Mouse (Mus musculus) embryonic facial prominence, embryonic 14.5 days (tissue): ENCODE measurements at regions not wholly inside any gene's neighbourhood (a gene's known extent, or its start where the extent isn't known, plus 50 kb on each side); places are given as distances from the start of the nearest gene placed in this dataset.
A peak's percentile ranks its signal among the peaks of the same experiment; 100 is the strongest.

Experiments
- ATAC-seq: fragments of 200-750 bp; cut with Nextera tagmentation; 2 replicates; pipeline ENCODE4 v1.8.0; 2017; ENCODE audit warnings: low read depth, moderate number of reproducible peaks, moderate TSS enrichment
- DNase-seq: peaks from one replicate; pipeline ENCODE4 v3.0.0-alpha.2; 2015; ENCODE audit warnings: low spot score
- H3K27ac ChIP-seq: fragments of 300-500 bp; sonication (generic); replicated peaks from 2 replicates; pipeline ENCODE4 v1.5.1; 2014; ENCODE audit warnings: low read depth, mild to moderate bottlenecking, low read length, moderate library complexity
- H3K27me3 ChIP-seq: fragments of 300-500 bp; sonication (generic); replicated peaks from 2 replicates; pipeline ENCODE4 v1.6.1; 2014; ENCODE audit warnings: low read length; ENCODE audit not compliant: control insufficient read depth, insufficient read depth
- H3K36me3 ChIP-seq: fragments of 300-500 bp; sonication (generic); 2 replicates; pipeline ENCODE4 v1.6.1; 2014; ENCODE audit warnings: low read length, mixed read lengths; ENCODE audit not compliant: control insufficient read depth, insufficient read depth
- H3K4me1 ChIP-seq: fragments of 300-500 bp; sonication (generic); 2 replicates; pipeline ENCODE4 v1.6.1; 2014; ENCODE audit warnings: antibody characterized with exemption, low read length; ENCODE audit not compliant: control insufficient read depth, insufficient read depth
- H3K4me2 ChIP-seq: fragments of 300-500 bp; sonication (generic); 2 replicates; pipeline ENCODE4 v1.6.1; 2014; ENCODE audit warnings: low read depth, mild to moderate bottlenecking, low read length, moderate library complexity, mixed read lengths
- H3K4me3 ChIP-seq: fragments of 300-500 bp; sonication (generic); 2 replicates; pipeline ENCODE4 v1.5.1; 2014; ENCODE audit warnings: low read depth, mild to moderate bottlenecking, low read length
- H3K9ac ChIP-seq: fragments of 300-500 bp; sonication (generic); 2 replicates; pipeline ENCODE4 v1.6.1; 2014; ENCODE audit warnings: low read depth, mild to moderate bottlenecking, low read length, moderate library complexity, mixed read lengths
- H3K9me3 ChIP-seq: fragments of 300-500 bp; sonication (generic); 2 replicates; pipeline ENCODE4 v1.6.1; 2016; ENCODE audit warnings: low read length; ENCODE audit not compliant: control insufficient read depth
- WGBS: fragments of 180-500 bp; shearing (Covaris S2); extraction: QIAGEN DNeasy Blood & Tissue Kit; methylation state at CpG from one replicate; pipeline ENCODE4 v1.1.7; 2014; 5-methylcytosine and 5-hydroxymethylcytosine counted together

DNA sequence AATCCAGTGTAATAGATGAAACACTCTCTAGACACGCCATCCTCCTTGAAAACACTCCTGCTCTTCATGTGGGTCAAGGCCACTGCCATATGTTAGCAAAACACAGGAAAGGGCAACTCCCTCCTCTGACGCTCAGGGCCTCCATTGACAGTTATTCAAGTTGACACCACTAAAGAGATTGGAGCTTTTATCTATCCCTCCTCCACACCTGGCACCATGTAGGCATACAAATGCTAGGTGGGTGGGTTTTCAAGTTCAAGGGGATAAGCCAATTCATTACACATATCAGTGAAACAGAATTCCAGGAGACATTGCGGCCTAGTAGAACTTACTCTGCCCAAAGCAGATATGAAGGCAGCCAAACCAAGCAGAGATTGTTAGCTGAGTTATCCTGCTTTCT is 331.0 kb downstream of the Tns1 start:
- no peak for DNase-seq
- no peaks in the 10 kb centered on the region for H3K27me3 ChIP-seq
- no peak for ATAC-seq
- WGBS, result 75% methylated on average over 3 of the region's 3 CpGs
- no peaks in the 10 kb centered on the region for H3K9me3 ChIP-seq
- H3K9ac ChIP-seq, result no peak overlapping the region
- H3K27ac ChIP-seq, result no peak overlapping the region
- H3K36me3 ChIP-seq, result no peaks in the 10 kb centered on the region
- H3K4me2 ChIP-seq, result no peak overlapping the region
- H3K4me1 ChIP-seq, result 0 out of 2 replicates have a peak, but pooled peaks cover 5% of the 10 kb centered on the region
- no peak overlapping the region for H3K4me3 ChIP-seq

DNA sequence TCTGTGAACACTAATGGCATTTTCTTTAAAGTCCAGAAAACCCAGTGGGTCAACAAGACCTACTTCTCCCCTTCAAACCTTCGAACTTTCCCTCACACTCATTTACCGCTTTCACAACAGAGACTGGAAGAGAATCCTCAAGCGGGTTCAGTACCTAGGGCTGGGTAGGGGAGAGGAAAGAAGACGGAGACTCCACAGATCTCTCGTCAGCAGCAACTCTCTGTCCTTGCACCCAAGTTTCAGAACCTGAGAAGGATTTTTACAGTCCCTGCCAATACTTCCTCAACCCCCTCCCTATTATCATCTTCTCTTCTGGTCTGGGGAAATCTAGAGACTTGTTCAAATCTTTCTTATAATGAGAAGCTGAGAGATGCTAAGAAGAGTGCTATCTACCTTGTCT is 331.9 kb downstream of the Tns1 start:
- Histone ChIP-seq H3K9me3 (no peaks in the 10 kb centered on the region), H3K9ac (no peak overlapping the region), H3K4me1 (0 out of 2 replicates have a peak, but pooled peaks cover 5% of the 10 kb centered on the region), H3K4me2 (no peak overlapping the region), H3K4me3 (no peak overlapping the region), H3K36me3 (no peaks in the 10 kb centered on the region), H3K27me3 (no peaks in the 10 kb centered on the region), H3K27ac (no peak overlapping the region)
- WGBS, result 90% methylated on average over 5 of the region's 5 CpGs
- DNase-seq (no peak), ATAC-seq (no peak)

DNA sequence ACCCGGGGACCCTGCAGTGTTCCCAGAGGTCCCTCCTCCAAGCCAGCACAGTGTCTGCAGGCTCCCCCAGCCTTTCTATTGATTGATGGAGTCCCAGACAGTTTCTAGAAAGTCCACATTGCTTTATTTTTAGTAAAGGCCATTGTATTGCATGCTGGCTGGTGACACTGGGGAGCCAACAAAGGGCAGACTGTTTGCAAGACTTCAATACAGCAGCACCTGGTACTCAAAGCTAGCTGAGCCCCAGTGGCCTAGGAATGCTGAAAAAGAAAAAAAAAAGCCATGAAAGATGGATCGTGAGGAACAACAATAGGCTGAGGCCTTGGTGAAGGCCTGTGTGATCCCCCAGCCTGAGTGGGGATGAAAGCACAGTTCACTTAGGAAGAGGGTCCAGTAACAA is 336.6 kb downstream of the Tns1 start:
- H3K9me3 ChIP-seq, result no peaks in the 10 kb centered on the region
- no peak for DNase-seq
- no peak for ATAC-seq
- H3K27ac ChIP-seq, result no peak overlapping the region
- no peak overlapping the region for H3K9ac ChIP-seq
- no peaks in the 10 kb centered on the region for H3K4me1 ChIP-seq
- no peak overlapping the region for H3K4me2 ChIP-seq
- H3K36me3 ChIP-seq, result no peaks in the 10 kb centered on the region
- WGBS, result 55% methylated on average over 2 of the region's 2 CpGs
- no peak overlapping the region for H3K4me3 ChIP-seq
- H3K27me3 ChIP-seq, result no peaks in the 10 kb centered on the region

DNA sequence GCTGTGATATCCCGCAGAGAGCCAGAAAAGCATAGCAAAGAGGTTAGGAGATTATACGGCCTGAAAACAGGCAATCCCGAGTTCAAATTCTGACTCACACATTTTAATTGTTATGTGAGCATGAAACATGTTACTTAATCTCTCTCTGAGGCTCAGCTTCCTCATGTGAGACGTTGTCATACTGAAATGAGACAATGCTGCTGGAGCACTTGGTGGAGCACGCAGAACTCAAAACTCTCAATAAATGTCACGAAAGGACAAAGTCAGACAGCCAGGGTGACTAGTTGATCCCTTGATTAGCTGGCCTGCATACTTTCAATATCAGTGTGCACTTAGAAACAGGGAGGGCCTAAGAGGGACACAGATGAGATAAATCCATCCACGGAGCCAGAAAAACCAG is 337.0 kb downstream of the Tns1 start:
- Histone ChIP-seq H3K4me1 (no peaks in the 10 kb centered on the region), H3K27me3 (no peaks in the 10 kb centered on the region), H3K4me2 (no peak overlapping the region), H3K9ac (no peak overlapping the region), H3K9me3 (no peaks in the 10 kb centered on the region), H3K27ac (no peak overlapping the region), H3K4me3 (no peak overlapping the region), H3K36me3 (no peaks in the 10 kb centered on the region)
- 77% methylated on average over 7 of the region's 7 CpGs for WGBS
- no peak for ATAC-seq
- DNase-seq, result no peak

DNA sequence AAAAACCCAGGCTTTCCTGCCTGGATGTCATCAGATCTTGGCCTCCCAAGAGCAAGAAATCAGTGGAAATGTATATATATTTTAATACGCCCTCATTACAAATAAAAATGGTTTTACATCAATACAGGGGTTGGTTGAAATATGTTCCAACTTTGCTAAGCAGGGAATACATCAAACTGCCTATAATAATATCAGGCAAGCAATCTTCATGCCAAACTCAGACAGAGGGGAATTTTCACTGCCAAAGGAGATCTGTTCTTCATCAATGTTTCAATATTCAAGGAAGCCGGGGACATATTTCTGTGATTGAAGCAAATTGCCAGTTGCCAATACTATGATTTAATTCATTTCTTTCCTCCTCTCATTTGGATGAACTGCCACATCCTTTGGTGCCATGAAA is 340.9 kb downstream of the Tns1 start:
- no peaks in the 10 kb centered on the region for H3K36me3 ChIP-seq
- 59% methylated on average over 2 of the region's 2 CpGs for WGBS
- no peak; the same call in 1 of the 2 replicates for ATAC-seq
- peak; percentile 76 for DNase-seq
- H3K27me3 ChIP-seq, result no peaks in the 10 kb centered on the region
- H3K4me2 ChIP-seq, result no peak overlapping the region
- no peak overlapping the region for H3K27ac ChIP-seq
- no peaks in the 10 kb centered on the region for H3K9me3 ChIP-seq
- H3K4me1 ChIP-seq, result no peaks in the 10 kb centered on the region
- no peak overlapping the region for H3K4me3 ChIP-seq
- no peak overlapping the region for H3K9ac ChIP-seq

DNA sequence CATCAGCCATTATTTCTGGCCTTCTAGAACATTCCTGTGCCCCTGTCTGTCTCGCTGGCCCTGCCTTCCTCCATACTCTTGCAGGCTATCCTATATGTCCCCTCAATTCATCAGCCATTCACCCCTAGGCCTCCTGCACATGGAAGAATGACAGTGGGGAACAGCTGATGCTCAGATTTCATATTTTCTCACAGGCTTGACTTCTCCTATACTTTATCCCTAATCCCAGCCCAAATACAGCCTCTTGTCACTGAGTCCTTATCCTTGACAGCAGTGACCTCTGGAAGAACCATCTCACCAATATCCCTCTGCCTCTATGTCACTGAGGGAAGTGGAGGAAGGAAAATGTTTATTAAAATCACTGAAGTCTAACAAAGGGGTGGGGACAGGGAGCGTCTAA is 341.4 kb downstream of the Tns1 start:
- no peaks in the 10 kb centered on the region for H3K4me1 ChIP-seq
- no peak overlapping the region for H3K9ac ChIP-seq
- 0 out of 2 replicates have a peak, but pooled peaks have one; percentile 6 for ATAC-seq
- DNase-seq, result no peak
- H3K4me2 ChIP-seq, result no peak overlapping the region
- 80% methylated on average over 2 of the region's 2 CpGs for WGBS
- no peak overlapping the region for H3K4me3 ChIP-seq
- no peaks in the 10 kb centered on the region for H3K36me3 ChIP-seq
- no peak overlapping the region for H3K27ac ChIP-seq
- no peaks in the 10 kb centered on the region for H3K27me3 ChIP-seq
- H3K9me3 ChIP-seq, result no peaks in the 10 kb centered on the region

DNA sequence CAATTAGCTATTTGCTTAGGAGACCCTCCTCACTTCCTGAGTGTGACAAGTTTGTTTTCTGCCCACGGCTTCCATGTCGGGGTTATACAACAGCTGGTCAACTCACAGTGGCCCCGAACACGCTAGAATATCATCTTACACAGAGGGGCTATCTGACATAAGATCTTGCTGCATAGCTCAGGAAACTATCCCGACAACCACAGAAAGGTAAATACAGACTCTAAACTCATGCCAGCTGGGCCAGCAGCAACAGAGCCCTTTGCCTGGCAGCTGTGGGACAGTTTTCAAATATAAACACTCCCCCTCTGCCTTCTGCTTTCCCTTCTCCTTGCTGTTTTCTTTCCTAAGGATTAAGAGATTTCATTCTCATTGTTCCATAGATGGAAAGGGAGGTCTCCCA is 352.5 kb downstream of the Tns1 start:
- Histone ChIP-seq H3K9me3 (no peaks in the 10 kb centered on the region), H3K27ac (peak overlapping the region; percentile 63; the same call in 1 of the 2 replicates), H3K4me2 (no peak overlapping the region), H3K9ac (no peak overlapping the region), H3K36me3 (no peaks in the 10 kb centered on the region), H3K4me1 (peaks cover 6% of the 10 kb centered on the region), H3K27me3 (no peaks in the 10 kb centered on the region), H3K4me3 (no peak overlapping the region)
- DNase-seq, result peak; percentile 88
- 6% methylated on average over 5 of the region's 5 CpGs for WGBS
- ATAC-seq, result peak; percentile 79

DNA sequence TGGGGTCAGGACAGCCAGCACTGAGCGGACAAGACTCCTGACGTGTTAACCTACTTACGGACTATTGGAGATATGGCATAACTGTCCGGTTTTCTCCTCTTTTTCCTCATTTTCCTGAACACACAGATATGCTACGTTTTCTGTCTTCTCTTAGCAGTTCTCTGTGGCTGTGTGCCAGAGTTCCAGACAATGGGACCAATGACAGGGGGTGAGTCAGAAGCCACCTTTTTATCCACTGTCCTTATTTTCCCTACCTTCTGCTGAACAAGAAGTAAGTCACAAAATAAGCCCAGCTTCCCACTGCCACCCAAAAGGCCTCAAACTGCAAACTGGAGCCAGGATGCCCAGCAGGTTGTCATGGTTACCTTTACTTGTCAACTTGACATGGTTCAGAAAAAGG is 353.6 kb downstream of the Tns1 start:
- H3K4me3 ChIP-seq, result no peak overlapping the region
- no peaks in the 10 kb centered on the region for H3K27me3 ChIP-seq
- H3K4me1 ChIP-seq, result peaks cover 6% of the 10 kb centered on the region
- no peak overlapping the region for H3K9ac ChIP-seq
- 87% methylated on average over 5 of the region's 5 CpGs for whole genome bisulfite sequencing
- no peak overlapping the region for H3K4me2 ChIP-seq
- H3K9me3 ChIP-seq, result no peaks in the 10 kb centered on the region
- H3K36me3 ChIP-seq, result no peaks in the 10 kb centered on the region
- ATAC-seq (no peak), DNase-seq (no peak)
- H3K27ac ChIP-seq, result no peak overlapping the region

DNA sequence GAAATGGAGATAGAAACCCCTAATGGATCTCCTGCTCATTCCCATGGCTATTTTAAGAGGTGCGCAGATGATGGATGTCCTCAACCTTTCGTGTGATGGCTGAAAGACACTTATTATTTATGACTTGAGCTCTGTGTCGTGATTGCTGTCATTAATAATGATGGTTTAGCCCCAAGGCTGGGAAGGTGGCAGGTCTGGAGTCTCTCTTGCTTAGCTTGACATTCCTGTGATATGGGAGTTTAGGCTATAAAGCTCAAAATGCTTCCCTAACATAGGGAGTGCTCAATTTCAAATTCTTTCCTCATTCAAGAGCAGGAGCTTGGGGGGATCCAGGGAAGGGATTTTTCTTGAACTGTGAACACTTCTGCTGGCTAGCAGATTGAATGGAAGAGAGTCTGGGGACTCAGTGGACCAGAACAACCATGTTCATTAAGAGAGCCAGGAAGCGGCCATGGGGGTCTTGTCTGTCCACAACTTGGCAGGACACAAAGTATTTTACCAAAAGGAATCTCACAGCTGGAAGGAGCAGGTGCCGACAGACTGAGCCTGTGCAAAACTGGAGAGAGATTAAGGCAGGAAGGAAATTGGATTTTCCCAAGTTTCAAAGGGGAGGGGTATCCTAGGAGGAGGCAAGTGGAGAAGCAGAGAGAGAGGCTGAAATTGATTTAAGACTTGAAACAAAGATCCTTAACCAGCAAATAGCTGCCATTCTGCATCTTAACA is 359.5 kb downstream of the Tns1 start:
- ATAC-seq (peak; percentile 67; the same call in 1 of the 2 replicates), DNase-seq (peak; percentile 81)
- no peaks in the 10 kb centered on the region for H3K36me3 ChIP-seq
- H3K27me3 ChIP-seq, result no peaks in the 10 kb centered on the region
- no peak overlapping the region for H3K4me2 ChIP-seq
- no peak overlapping the region for H3K9ac ChIP-seq
- no peak overlapping the region for H3K4me3 ChIP-seq
- no peaks in the 10 kb centered on the region for H3K4me1 ChIP-seq
- H3K9me3 ChIP-seq, result no peaks in the 10 kb centered on the region
- H3K27ac ChIP-seq, result no peak overlapping the region
- WGBS, result 40% methylated on average over 5 of the region's 5 CpGs
